Mouse (Mus musculus): ENCODE data around the gene Gm11096.

Gene Gm11096

DNA sequence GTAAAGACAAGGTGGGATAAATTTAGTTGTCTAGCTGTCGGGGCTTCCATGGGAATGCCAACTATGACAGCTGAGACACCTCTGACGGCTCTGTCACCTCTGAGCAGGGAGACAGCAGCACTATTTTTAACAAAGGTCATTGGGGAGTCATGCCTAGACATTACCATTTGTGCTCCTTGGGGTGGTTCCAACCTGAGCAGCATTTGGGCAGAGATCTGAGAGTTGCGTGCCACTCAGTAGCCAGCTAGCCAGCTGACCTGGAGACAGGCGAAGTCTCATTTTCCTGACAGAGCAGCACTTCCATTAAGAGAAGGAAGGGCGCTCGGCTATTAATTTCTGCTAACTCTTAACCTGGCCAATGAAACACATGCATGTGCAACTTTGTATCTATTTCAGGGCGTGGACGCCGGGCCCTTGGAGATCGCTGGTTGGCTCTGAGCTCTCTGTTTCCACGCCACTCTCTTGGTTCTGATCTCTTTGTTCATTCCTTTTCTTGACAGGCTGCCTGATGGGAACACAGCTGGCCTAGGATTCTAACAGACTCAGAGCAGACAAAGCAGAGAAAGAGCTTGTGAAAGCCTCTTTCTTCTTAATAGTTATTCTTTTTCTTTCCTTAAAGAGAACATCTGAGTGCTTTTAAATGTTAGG lies 40.4 kb downstream of the Gm11096 start:
- no peak for DNase-seq

- DNase-seq = no peak
Measured at GRCm38 (mm10) chr17:81486388-81486787, 44.8 kb downstream of the Gm11096 start.
